Mouse (Mus musculus) testis, adult 2 months (tissue): ENCODE results near the gene Myh1. TPM values are rescaled to one million over a fixed set of nuclear protein-coding genes. Genes with fewer than 3 reads are reported as not detected.

Source experiments
- H3K27ac ChIP-seq: fragments of 200-500 bp; 2 replicates; pipeline ENCODE4 v1.5.1; 2012; ENCODE audit warnings: low read depth, low read length; ENCODE audit not compliant: control insufficient read depth, insufficient read depth
- H3K27me3 ChIP-seq: fragments of 200-500 bp; 2 replicates; pipeline ENCODE4 v1.6.1; 2012; ENCODE audit warnings: mild to moderate bottlenecking, low read length, moderate library complexity; ENCODE audit not compliant: control insufficient read depth, insufficient read depth
- H3K36me3 ChIP-seq: fragments of 200-500 bp; 2 replicates; pipeline ENCODE4 v1.6.1; 2012; ENCODE audit warnings: mild to moderate bottlenecking, low read length; ENCODE audit not compliant: control insufficient read depth, insufficient read depth
- H3K4me1 ChIP-seq: fragments of 200-500 bp; 2 replicates; pipeline ENCODE4 v1.6.1; 2012; ENCODE audit warnings: low read length; ENCODE audit not compliant: control insufficient read depth, insufficient read depth
- H3K4me3 ChIP-seq: fragments of 200-500 bp; 2 replicates; pipeline ENCODE4 v1.5.1; 2012; ENCODE audit warnings: low read depth, mild to moderate bottlenecking, low read length, moderate library complexity, mixed read lengths; ENCODE audit not compliant: control insufficient read depth
- CTCF ChIP-seq: fragments of 200-500 bp; IDR thresholded peaks from 2 replicates; pipeline ENCODE4 v1.5.1; 2012; ENCODE audit warnings: low read depth, mild to moderate bottlenecking, inconsistent platforms, low read length, moderate library complexity; ENCODE audit not compliant: control insufficient read depth, insufficient read depth, insufficient replicate concordance
- POLR2A ChIP-seq: fragments of 200-500 bp; IDR thresholded peaks from 2 replicates; pipeline ENCODE4 v1.6.1; 2012; ENCODE audit warnings: low read depth, mild to moderate bottlenecking, inconsistent platforms, low read length, moderate library complexity; ENCODE audit not compliant: control insufficient read depth
- polyA plus RNA-seq: library from polyadenylated mRNA; depleted of rRNA; stranded (reverse); fragments of >200 nt; gene quantifications from 2 replicates; pipeline ENCODE4 v1.2.3, GENCODE M21; 2012; rRNA removed

Myh1 gene
- polyA plus RNA-seq: 0.20 and 0.30 TPM in 2 replicates

- H3K4me3 ChIP-seq: no peak within 1 kb of the TSS
- H3K36me3 ChIP-seq: no peaks in the 10 kb centered on the region
- no peak for TF ChIP-seq CTCF
- no peak for TF ChIP-seq POLR2A
- H3K4me1 ChIP-seq: no peaks in the 10 kb centered on the region
- H3K27me3 ChIP-seq: no peaks in the 10 kb centered on the region
- H3K27ac ChIP-seq: no peak within 1 kb of the TSS
Observed at GRCm38 (mm10) chr11:67199752-67200151, at the start of gene Myh1. Gene Myh1, plus strand, starts transcription at chr11:67200052.

GRCm38 (mm10) chr11:67150237-67150636 lies 49.6 kb upstream of the Myh1 start:
- TF ChIP-seq POLR2A (no peak), CTCF (no peak)

GRCm38 (mm10) chr11:67151159-67151558 lies 48.7 kb upstream of the Myh1 start:
- H3K4me3 ChIP-seq: no peak overlapping the region
- H3K4me1 ChIP-seq: peaks cover 8% of the 10 kb centered on the region
- H3K27ac ChIP-seq: no peak overlapping the region
- H3K36me3 ChIP-seq: no peaks in the 10 kb centered on the region
- TF ChIP-seq CTCF (no peak), POLR2A (no peak)
- H3K27me3 ChIP-seq: no peaks in the 10 kb centered on the region

More at GRCm38 (mm10) chr11:67150237-67150636, 49.6 kb upstream of the Myh1 start:
- no peak overlapping the region for H3K4me3 ChIP-seq
- peaks cover 8% of the 10 kb centered on the region for H3K4me1 ChIP-seq
- no peaks in the 10 kb centered on the region for H3K36me3 ChIP-seq
- no peak overlapping the region for H3K27ac ChIP-seq
- no peaks in the 10 kb centered on the region for H3K27me3 ChIP-seq

- Histone ChIP-seq H3K27ac (no peak overlapping the region), H3K27me3 (no peaks in the 10 kb centered on the region), H3K4me1 (peaks cover 8% of the 10 kb centered on the region), H3K36me3 (no peaks in the 10 kb centered on the region), H3K4me3 (peak overlapping the region; percentile 20; the same call in 1 of the 2 replicates)
- TF ChIP-seq CTCF (no peak), POLR2A (no peak)
Observed at GRCm38 (mm10) chr11:67151651-67152630, 47.9 kb upstream of the Myh1 start.

- no peak for TF ChIP-seq CTCF
- TF ChIP-seq POLR2A: no peak
- no peak overlapping the region for H3K4me3 ChIP-seq
- H3K27ac ChIP-seq: no peak overlapping the region
- no peaks in the 10 kb centered on the region for H3K36me3 ChIP-seq
- H3K27me3 ChIP-seq: no peaks in the 10 kb centered on the region
- peaks cover 2% of the 10 kb centered on the region for H3K4me1 ChIP-seq
Observed at GRCm38 (mm10) chr11:67153123-67153522, 46.7 kb upstream of the Myh1 start.

- H3K27me3 ChIP-seq: no peaks in the 10 kb centered on the region
- no peak overlapping the region for H3K4me3 ChIP-seq
- H3K36me3 ChIP-seq: no peaks in the 10 kb centered on the region
- H3K4me1 ChIP-seq: peaks cover 2% of the 10 kb centered on the region
- TF ChIP-seq CTCF (no peak), POLR2A (no peak)
- no peak overlapping the region for H3K27ac ChIP-seq
Observed at GRCm38 (mm10) chr11:67153843-67154242, 46.0 kb upstream of the Myh1 start.

GRCm38 (mm10) chr11:67155650-67156049 lies 44.2 kb upstream of the Myh1 start:
- Histone ChIP-seq H3K27ac (no peak overlapping the region), H3K4me1 (peaks cover 2% of the 10 kb centered on the region), H3K27me3 (no peaks in the 10 kb centered on the region), H3K36me3 (no peaks in the 10 kb centered on the region), H3K4me3 (no peak overlapping the region)
- TF ChIP-seq POLR2A (no peak), CTCF (no peak)
